Mouse (Mus musculus) stomach, embryonic 14.5 days (tissue): Measurements from ENCODE around the gene Lix1l. TPM values are rescaled to one million over a fixed set of nuclear protein-coding genes. Genes with fewer than 3 reads are reported as not detected.
A peak's percentile ranks its signal among the peaks of the same experiment; 100 is the strongest.

ENCODE experiments used
- ATAC-seq: fragments of 200-750 bp; cut with Nextera tagmentation; 2 replicates; pipeline ENCODE4 v1.8.0; 2017; ENCODE audit warnings: low read depth, moderate TSS enrichment; ENCODE audit not compliant: insufficient number of reproducible peaks, insufficient read depth, low FRiP score
- H3K27ac ChIP-seq: fragments of 300-500 bp; sonication (generic); 2 replicates; pipeline ENCODE4 v1.5.1; 2014; ENCODE audit warnings: mild to moderate bottlenecking, low read length, moderate library complexity, mixed read lengths
- H3K27me3 ChIP-seq: fragments of 300-500 bp; sonication (generic); 2 replicates; pipeline ENCODE4 v1.6.1; 2014; ENCODE audit warnings: low read length, control low read depth, mixed read lengths; ENCODE audit not compliant: control insufficient read depth, insufficient read depth
- H3K36me3 ChIP-seq: fragments of 300-500 bp; sonication (generic); 2 replicates; pipeline ENCODE4 v1.6.1; 2014; ENCODE audit warnings: mild to moderate bottlenecking, control low read depth, low read length, moderate library complexity, mixed read lengths; ENCODE audit not compliant: control insufficient read depth, insufficient read depth
- H3K4me1 ChIP-seq: fragments of 300-500 bp; sonication (generic); 2 replicates; pipeline ENCODE4 v1.6.1; 2014; ENCODE audit warnings: low read length, control low read depth, mixed read lengths; ENCODE audit not compliant: control insufficient read depth, insufficient read depth
- H3K4me2 ChIP-seq: fragments of 300-500 bp; sonication (generic); replicated peaks from 2 replicates; pipeline ENCODE4 v1.6.1; 2014; ENCODE audit warnings: low read depth, low read length, control low read depth
- H3K4me3 ChIP-seq: fragments of 300-500 bp; sonication (generic); 2 replicates; pipeline ENCODE4 v1.5.1; 2014; ENCODE audit warnings: low read depth, low read length, control low read depth
- H3K9ac ChIP-seq: fragments of 300-500 bp; sonication (generic); replicated peaks from 2 replicates; pipeline ENCODE4 v1.6.1; 2014; ENCODE audit warnings: low read depth, mild to moderate bottlenecking, control low read depth, low read length, moderate library complexity, mixed read lengths
- H3K9me3 ChIP-seq: fragments of 300-500 bp; sonication (generic); 2 replicates; pipeline ENCODE4 v1.6.1; 2016; ENCODE audit warnings: low read depth, low read length, control low read depth; ENCODE audit not compliant: control insufficient read depth
- WGBS: fragments of 180-500 bp; shearing (Covaris S2); extraction: QIAGEN DNeasy Blood & Tissue Kit; methylation state at CpG from one replicate; pipeline ENCODE4 v1.1.7; 2014; 5-methylcytosine and 5-hydroxymethylcytosine counted together
- polyA plus RNA-seq: library from polyadenylated mRNA; unstranded; fragments of >200 nt; fragmentation: Nextera tagmentation; extraction: Ambion mirVana; gene quantifications from 2 replicates; pipeline ENCODE4 v1.2.1, GENCODE M21; 2014

Gene Lix1l
- polyA plus RNA-seq, 1 experiment from 2014 or later: 10.6 TPM

GRCm38 (mm10) chr3:96577566-96577965, 23.4 kb upstream of the Lix1l start:
- Histone ChIP-seq H3K4me3 (no peak overlapping the region), H3K4me1 (peaks cover 20% of the 10 kb centered on the region), H3K27ac (peak overlapping the region; percentile 84), H3K27me3 (no peaks in the 10 kb centered on the region), H3K4me2 (no peak overlapping the region; the same call in 1 of the 2 replicates), H3K9ac (no peak overlapping the region), H3K9me3 (no peaks in the 10 kb centered on the region), H3K36me3 (no peaks in the 10 kb centered on the region)
- WGBS: 66% methylated on average over 4 of the region's 4 CpGs
- no peak for ATAC-seq

GRCm38 (mm10) chr3:96578561-96579238, 22.2 kb upstream of the Lix1l start:
- WGBS: 84% methylated on average over 12 of the region's 12 CpGs
- peaks cover 20% of the 10 kb centered on the region for H3K4me1 ChIP-seq
- no peak overlapping the region for H3K4me2 ChIP-seq
- no peaks in the 10 kb centered on the region for H3K36me3 ChIP-seq
- no peak overlapping the region for H3K4me3 ChIP-seq
- H3K9me3 ChIP-seq: no peaks in the 10 kb centered on the region
- H3K9ac ChIP-seq: no peak overlapping the region
- no peak for ATAC-seq
- H3K27ac ChIP-seq: no peak overlapping the region
- no peaks in the 10 kb centered on the region for H3K27me3 ChIP-seq

GRCm38 (mm10) chr3:96579239-96579750, 21.7 kb upstream of the Lix1l start:
- Histone ChIP-seq H3K9ac (no peak overlapping the region), H3K36me3 (no peaks in the 10 kb centered on the region), H3K27me3 (no peaks in the 10 kb centered on the region), H3K4me2 (no peak overlapping the region), H3K4me3 (no peak overlapping the region), H3K27ac (no peak overlapping the region), H3K4me1 (peaks cover 20% of the 10 kb centered on the region), H3K9me3 (no peaks in the 10 kb centered on the region)
- no peak for ATAC-seq
- 74% methylated on average over 4 of the region's 4 CpGs for WGBS

DNA sequence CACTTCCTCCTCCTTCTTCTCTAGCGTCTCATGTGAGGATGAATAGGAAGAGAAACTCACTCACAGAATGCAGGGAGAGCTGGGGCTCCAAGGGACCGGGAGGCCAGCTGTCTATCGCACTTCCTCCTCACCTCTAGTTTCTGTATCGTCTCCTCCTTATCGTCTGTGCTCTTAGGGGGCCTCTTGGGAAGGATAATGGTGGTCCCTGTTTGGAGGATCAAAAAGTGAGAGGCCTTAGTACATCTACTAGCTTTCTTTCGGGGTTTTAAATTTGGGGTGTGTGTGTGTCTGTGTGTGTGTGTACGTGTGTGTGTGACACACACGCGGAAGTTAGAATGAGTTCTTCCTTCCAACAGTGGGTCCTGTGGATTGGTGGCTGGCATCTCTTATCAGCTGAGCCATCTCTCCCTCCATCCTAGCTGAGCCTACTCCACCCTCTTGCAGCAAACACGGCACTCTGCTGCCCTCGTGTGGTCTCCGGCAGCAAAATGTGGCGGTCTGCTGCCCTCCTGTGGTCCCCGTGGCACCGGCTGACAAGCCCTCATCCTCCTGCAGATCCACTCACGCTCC, 21.0 kb upstream of the Lix1l start:
- Histone ChIP-seq H3K4me2 (peak overlapping the region; percentile 37), H3K27ac (no peak overlapping the region), H3K9me3 (no peaks in the 10 kb centered on the region), H3K4me1 (peaks cover 20% of the 10 kb centered on the region), H3K9ac (no peak overlapping the region), H3K27me3 (no peaks in the 10 kb centered on the region), H3K4me3 (0 out of 2 replicates have a peak overlapping the region, but pooled peaks have one; percentile 11), H3K36me3 (no peaks in the 10 kb centered on the region)
- ATAC-seq: peak; percentile 51
- WGBS: 14% methylated on average over 16 of the region's 16 CpGs

DNA sequence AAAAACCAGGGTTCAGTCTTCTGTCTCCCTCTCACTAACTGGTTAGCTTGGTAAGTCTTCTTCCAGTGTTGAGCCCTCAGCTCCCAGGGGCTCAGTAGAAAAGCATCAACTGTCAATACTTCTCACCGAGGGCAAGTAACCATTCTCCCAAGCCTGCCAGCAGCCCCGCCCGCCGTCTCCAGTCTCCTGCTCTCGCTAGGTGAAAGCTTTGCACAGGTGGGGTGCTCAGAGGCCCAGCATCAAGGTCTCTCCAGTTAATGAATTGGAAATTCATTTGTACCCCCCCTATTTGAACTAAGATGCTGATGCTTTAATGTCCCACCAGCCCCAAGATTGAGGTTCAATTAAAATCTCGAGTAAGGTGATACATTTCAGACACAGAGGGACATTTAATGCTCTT, 19.8 kb upstream of the Lix1l start:
- no peak overlapping the region for H3K4me3 ChIP-seq
- no peak overlapping the region for H3K27ac ChIP-seq
- H3K4me1 ChIP-seq: peaks cover 15% of the 10 kb centered on the region
- H3K27me3 ChIP-seq: no peaks in the 10 kb centered on the region
- H3K36me3 ChIP-seq: no peaks in the 10 kb centered on the region
- ATAC-seq: no peak
- no peak overlapping the region for H3K4me2 ChIP-seq
- 53% methylated on average over 6 of the region's 6 CpGs for WGBS
- H3K9ac ChIP-seq: no peak overlapping the region
- H3K9me3 ChIP-seq: no peaks in the 10 kb centered on the region

- H3K9ac ChIP-seq: no peak overlapping the region
- H3K9me3 ChIP-seq: no peaks in the 10 kb centered on the region
- no peak overlapping the region for H3K27ac ChIP-seq
- no peak for ATAC-seq
- 76% methylated on average over 16 of the region's 16 CpGs for WGBS
- peaks cover 9% of the 10 kb centered on the region for H3K4me1 ChIP-seq
- H3K36me3 ChIP-seq: no peaks in the 10 kb centered on the region
- H3K4me2 ChIP-seq: no peak overlapping the region
- no peak overlapping the region for H3K4me3 ChIP-seq
- no peaks in the 10 kb centered on the region for H3K27me3 ChIP-seq
Observed at GRCm38 (mm10) chr3:96581771-96582515, 19.0 kb upstream of the Lix1l start.

- H3K4me2 ChIP-seq: no peak overlapping the region
- 98% methylated on average over 5 of the region's 5 CpGs for WGBS
- no peak overlapping the region for H3K27ac ChIP-seq
- no peak overlapping the region for H3K9ac ChIP-seq
- peaks cover 2% of the 10 kb centered on the region; the same call in 1 of the 2 replicates for H3K4me1 ChIP-seq
- H3K9me3 ChIP-seq: no peaks in the 10 kb centered on the region
- H3K4me3 ChIP-seq: no peak overlapping the region
- H3K36me3 ChIP-seq: no peaks in the 10 kb centered on the region
- no peaks in the 10 kb centered on the region for H3K27me3 ChIP-seq
- no peak for ATAC-seq
Observed at GRCm38 (mm10) chr3:96583386-96583785, 17.6 kb upstream of the Lix1l start.

- H3K9ac ChIP-seq: no peak overlapping the region
- H3K36me3 ChIP-seq: no peaks in the 10 kb centered on the region
- H3K4me3 ChIP-seq: no peak overlapping the region
- no peaks in the 10 kb centered on the region for H3K9me3 ChIP-seq
- 81% methylated on average over 4 of the region's 4 CpGs for WGBS
- H3K27ac ChIP-seq: no peak overlapping the region
- no peaks in the 10 kb centered on the region for H3K27me3 ChIP-seq
- no peak overlapping the region for H3K4me2 ChIP-seq
- ATAC-seq: no peak
- peaks cover 4% of the 10 kb centered on the region; the same call in 1 of the 2 replicates for H3K4me1 ChIP-seq
Observed at GRCm38 (mm10) chr3:96590657-96591056, 10.3 kb upstream of the Lix1l start.
